Mouse (Mus musculus) T-helper 2 cell (primary cell): ENCODE results near the gene Lsmem1.
"Not testable (repeated sequence)": the region's sequence is repeated elsewhere in the genome, so short reads cannot be mapped to it uniquely, and the experiment has no call there.

Source experiments
- in situ Hi-C: fragments of 300-600 bp; cut with MboI, MseI; formaldehyde crosslinking; loops from one replicate; pipeline ENCODE4 v1.15.1; 2025; ENCODE audit warnings: high pct_unique_total_duplicates

Gene Lsmem1

DNA sequence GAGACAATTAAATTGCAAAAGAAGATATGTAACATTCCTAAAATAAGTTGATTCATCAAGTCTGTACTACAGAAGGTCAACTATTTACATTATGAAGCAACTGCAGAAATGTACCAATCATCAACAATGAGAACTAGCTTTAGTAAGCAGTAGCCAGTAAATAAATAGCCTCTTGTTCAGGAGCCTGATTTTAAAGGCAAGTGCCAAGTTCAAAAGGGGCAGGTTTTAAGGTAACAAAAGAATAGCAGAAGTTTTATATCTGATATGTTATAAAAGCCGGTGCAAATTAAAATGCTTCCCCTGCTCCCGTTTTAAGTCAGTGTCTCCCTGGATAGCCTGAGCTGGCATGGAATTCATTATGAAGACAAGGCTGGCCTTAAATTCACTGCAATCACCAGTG lies 18.5 kb upstream of the Lsmem1 start:
- in situ Hi-C loops: no loop called here

DNA sequence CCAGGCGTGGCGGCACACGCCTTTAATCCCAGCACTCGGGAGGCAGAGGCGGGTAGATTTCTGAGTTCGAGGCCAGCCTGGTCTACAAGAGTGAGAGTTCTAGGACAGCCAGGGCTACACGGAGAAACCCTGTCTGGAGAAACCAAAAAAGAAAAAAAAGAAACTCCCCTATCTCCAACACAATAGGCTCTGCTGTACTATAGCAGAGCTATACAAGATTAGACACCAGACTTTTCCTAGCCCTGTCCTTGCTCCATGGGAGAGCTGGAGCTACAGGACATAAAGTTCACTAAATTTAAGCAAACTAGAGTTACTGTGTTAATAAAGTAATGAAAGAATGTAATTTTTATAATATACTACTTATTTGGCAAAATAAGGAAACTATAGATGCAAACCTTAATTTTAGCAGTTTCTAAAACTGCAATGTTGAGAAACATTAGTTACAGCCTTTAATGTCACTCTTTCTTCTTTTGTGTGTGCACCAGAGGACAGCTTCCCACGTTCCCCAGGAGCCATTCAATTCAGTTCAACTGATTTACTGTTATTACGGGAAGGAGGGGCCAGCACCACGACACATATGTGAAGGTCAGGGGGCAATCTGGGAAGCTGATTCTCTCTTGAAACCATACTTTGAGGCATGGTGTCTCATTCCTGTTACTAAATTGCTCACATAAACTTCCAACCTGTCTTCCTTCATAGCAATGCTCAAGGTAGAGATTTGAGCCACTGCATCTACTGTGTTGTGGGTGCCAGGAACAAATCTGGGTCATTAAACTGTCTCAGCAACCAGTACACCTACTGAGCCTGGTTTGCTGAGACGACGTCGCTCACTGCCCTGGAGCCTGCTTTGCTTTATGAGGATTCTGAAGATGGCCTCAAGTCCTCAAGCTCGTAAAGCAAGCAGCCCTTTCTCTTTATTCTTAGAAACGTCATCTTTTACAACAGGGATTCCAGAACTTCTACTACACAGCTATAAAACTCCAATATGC lies 15.9 kb upstream of the Lsmem1 start:
- in situ Hi-C loops: no loop called here

DNA sequence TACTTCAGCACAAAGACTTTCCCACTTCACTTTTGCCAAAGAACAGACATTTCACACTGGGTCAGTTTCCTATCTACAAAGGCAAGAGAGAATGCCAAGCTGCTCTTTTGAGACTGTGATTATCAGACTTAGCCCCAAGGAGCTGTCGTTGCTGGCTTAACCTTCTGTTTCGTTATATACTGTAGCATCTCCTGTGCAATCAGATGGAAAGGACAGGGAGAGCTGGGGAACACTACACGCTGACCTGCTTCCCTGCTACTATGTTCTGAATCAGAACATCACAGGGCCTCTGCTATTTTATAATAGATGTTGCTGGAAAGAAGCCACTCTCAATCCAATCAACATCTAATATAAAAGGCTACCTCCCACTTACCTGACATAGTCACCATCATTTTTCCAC lies 9.8 kb upstream of the Lsmem1 start:
- in situ Hi-C loops: no loop called here

DNA sequence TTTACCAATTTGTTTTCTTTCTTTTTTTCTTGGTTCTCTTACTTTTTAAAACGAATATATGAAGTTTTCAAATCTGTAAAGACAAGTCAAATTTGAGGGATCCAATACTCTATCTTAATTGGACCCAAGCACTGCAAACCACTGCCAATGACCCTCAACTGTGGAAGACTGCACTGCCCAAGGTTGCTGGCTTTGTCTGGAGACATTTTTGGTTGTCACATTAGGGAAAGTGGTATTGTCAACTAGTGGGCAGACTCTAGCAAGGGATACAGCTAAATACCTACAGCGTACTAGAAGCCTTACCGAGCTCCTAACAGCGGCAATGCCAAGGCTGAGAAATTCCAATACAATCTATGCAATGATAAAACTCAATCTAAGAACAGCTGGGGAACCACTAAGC lies 8.6 kb upstream of the Lsmem1 start:
- in situ Hi-C loops: no loop called here

DNA sequence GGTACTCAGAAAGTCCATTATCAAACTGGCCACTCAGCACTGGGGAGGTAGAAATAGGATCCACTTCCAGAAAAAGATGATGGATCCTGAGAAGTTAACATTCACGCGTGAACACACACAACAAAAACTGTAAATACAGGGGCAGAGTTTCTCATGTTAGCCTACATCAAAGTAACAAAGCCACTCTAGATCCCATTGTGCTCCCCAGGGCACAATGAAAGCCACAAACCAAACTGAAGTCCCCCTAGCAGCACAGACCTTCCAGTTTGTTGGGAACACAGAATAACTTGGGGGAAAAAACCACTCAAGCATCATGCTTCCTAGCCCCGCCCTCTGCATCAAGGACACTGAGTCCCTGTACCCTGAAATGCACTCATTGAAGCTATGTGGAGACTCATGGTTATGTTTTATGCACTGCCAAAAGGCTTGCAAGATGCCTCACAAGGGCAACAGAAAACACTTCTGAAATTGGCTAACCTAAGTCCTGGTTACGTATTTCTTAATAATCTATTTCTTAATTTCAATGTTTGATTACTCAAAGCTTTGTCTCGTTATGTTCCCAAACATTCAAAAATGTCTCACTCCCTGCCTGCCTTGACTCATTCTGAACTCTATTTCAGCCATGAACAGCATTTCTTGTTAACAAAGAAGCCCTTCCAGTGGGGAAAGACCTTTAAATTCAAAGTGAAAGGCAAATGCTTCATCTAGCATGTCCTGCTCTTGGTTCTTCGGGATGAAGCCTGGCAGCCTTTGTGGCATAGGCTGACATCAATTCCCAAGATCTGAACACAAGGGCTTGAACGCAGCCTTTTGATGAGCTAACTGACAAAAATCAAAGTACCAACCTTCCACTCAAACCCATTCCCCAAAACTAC lies 3.1 kb upstream of the Lsmem1 start:
- in situ Hi-C loops: no loop called here

DNA sequence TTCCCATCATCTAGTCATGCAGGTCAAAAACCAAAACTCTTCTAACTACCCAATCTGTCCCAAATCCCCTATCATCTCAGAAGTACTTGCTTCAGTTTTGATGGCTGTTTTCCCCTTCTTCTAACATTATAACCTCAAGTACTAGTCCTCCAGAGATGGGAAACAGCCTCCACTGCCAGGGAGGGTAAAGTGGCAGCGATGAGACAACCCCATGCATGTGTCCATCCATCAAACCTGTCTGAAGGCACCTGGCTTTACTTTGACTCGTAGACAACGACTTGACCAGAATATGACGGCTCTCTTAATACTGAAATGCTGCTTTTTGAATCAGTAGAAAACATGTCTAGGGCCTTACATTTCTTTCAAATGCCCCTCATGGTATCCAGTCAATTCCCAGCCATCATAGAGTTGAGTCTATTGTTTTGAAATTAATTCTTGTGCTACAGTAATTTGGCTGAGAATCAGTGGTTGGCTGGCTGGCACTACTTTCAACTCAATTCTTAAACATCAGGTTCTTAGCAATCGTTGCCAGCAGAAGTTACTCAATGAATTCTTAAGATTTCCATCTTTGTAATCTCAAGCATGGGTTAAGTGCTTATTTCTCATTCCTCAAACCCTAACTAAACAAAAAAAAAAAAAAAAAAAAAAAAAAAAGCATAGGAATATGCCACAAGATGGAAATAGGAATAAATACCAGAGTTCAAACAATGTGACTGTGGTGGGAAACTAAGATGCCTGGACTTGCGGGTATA lies 1.4 kb upstream of the Lsmem1 start:
- in situ Hi-C loops: no loop called here

DNA sequence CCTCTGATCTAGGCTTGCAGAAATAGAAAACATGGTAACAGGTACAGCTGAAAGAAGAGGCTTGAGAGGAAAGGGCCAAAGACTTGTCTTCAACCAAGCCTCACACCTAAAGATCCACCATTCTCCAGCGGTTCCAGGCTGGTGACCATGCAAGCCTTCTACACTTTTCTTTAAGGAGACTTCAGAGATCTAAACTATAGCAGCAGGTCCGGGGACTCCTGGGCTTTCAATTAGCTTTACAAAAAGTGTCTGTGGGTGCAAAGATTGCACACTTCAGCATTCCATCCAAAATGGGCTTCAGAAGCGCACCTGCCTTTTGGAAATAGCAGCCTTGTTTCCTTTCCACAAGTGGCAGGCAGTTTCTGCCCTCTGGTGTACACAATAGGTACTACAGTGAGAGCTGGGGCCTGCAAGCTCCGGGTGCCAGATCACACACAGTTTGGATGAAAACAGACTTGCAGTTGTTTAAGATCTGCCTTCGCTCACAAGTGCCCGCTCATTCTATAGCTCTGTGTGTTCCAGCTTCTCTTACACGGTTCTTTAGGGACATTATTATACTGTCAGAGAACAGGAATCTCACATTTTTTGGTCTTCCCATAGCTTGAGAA lies 609 bp upstream of the Lsmem1 start:
- in situ Hi-C loops: no loop called here

DNA sequence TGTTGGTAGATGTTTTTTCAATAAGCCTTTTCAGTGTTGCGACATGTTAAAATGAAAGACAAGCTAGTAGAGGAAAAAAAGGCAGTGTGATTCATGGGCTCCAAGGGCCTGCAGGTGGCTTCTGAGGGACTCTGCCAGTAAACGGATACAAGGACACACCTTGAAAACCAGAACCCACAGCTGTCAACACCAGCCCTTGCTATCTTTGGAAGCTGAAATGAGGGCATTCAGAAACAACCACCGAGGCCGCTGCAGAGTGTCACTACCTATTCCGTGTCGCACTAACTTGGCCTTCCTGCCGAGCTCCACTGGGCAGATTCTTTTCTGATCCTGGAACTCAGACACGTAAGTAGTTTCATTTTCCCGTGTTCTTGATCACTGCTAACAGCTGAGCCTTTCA lies 863 bp downstream of the Lsmem1 start:
- in situ Hi-C loops: no loop called here

DNA sequence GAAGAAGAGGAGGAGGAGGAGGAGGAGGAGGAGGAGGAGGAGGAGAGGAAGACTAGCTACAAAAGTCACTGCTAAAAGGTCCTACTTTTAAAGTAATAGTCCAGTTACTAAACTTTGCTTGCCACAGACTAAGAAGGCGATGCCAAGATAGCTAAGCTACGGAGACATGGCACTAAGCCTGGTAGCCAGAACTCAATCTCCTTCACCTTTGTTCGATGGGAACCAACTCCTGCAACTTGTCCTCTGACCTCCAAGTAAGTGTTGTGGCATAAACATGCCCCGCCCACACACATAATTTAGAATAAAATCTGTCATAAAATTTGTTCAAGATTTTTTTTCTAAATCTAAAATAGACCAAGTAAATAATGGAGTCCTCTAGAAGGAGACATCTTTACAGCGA lies 1.3 kb downstream of the Lsmem1 start:
- in situ Hi-C loops: no loop called here

DNA sequence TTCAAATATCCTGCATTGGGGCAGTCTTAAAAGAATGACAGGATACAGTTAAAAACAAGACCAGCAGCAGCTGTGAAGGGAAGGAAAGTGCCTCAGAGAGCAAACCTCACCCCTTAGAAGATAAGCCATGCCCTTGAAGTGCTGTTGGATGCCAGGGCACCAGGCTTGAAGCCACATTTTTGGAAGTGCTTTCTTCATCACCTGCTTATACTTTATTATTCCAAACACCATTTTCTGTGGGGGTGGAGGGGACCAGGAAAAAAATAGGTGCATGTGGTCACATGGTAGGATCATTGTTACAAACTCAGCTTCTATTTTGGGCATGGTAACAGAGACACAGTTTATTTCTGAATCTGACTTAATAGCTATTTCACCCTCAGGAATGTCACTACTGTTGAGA lies 1.8 kb downstream of the Lsmem1 start:
- in situ Hi-C loops: no loop called here

DNA sequence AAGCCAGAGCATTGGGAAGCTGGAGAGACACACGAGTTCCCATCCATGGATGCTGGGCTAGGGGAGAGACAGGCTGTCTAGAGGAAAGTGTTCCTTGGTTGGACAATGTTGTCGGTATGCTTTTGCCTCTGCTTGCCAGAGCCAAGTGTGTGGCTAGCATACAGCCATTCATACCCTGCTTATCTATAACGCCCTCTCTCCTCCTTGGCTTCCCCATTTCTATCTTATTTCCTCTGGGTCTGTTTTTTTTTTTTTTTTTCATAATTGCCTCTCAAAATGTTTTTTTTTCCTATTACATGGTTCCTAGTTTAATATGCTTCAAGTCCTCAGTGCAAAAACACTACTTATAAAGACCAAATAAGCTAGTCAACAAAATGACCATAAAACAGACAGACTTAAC lies 13.8 kb downstream of the Lsmem1 start:
- in situ Hi-C loops: no loop called here

DNA sequence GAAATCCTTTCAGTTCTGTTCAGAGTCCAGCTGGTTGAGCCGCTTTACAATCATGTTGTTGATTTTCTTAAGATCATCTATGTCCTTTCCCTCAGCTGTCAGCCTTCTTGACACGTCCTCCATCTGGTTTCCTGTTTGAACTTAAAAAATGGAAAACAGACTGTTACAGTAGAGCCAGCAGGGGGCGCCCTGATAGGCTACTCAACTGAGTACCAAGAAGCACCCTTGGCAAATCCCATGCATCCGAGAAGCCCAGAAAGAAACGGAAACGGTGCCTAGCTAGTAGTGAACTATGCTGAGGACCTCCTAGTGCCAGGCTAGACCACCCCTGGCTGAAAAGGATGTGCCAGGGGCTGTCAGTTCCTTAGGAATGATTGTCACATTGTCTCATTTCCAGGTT lies 22.2 kb downstream of the Lsmem1 start:
- in situ Hi-C loops: no loop called here

DNA sequence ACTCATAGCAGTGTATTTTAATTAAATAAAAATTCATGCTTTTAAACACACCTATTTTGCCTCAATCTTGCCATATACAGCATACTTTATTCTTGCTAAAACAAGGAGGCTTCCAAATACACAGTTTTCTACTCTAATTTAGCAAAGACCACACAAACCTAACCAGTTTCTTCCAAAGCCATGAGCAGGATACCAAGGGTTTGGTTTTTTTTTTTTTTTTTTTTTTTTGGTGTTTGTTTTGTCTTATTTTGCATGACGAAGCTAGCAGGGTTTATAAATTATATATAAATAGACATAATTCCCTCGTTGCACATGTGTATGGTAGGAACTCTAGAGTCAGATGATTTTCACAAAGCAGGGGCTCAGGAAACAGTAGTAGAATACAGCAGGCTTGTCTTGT lies 23.1 kb downstream of the Lsmem1 start:
- in situ Hi-C loops: no loop called here

DNA sequence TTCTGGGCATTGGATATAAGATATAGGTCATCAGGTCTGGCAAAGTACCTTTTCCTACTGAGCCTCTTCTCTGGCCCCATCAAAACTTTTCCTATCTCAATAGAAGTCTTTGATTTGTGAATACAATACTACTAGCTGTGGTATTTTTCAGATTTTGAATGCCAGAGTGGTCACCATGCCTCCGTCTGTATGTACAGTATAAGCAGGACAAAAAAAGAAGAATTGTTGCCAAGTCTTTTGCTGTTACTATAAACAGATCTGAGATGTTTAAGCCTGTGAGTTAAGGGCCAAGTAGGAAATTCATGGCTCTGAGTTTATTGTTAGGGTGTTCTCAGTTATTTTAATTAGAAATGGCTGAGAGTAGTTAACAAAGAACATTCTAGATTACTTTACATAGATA lies 24.1 kb downstream of the Lsmem1 start:
- in situ Hi-C loops: not testable (repeated sequence)

DNA sequence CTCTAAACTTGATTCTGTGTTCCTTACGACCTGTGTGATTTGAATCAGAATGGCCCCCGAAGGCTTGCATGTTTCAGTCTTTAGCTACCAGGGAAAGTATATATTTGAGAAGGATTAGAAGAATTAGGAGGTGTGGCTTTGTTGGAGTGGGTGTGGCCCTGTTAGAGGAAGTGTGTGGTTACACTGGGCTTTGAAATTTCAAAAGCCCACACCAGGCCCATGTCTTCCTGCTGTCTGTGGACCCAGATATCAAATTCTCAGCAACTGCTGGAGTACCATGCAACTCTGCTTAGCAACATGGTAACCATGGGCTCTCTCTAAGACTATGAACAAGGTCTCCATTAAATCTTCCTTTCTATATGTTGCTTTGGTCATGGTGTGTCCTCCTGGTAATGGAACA lies 27.7 kb downstream of the Lsmem1 start:
- in situ Hi-C loops: no loop called here

DNA sequence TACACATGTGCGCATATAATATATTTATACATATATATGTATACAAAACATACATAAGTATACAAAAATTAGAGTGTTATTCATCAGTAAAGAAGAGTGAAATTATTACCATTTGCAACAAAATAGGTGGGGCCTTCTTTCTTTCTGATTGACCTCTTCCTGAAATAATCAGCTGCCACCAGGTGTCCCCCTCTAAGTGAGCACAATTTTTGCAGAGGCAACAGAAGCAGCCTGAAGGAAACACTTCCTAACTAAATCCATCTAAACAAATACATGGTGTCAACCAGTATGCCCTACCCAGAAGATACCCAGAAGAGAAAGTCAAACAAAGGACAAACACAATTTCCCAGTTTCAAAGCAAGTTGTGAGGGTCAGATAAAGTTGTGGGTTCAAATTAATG lies 29.6 kb downstream of the Lsmem1 start:
- in situ Hi-C loops: no loop called here

DNA sequence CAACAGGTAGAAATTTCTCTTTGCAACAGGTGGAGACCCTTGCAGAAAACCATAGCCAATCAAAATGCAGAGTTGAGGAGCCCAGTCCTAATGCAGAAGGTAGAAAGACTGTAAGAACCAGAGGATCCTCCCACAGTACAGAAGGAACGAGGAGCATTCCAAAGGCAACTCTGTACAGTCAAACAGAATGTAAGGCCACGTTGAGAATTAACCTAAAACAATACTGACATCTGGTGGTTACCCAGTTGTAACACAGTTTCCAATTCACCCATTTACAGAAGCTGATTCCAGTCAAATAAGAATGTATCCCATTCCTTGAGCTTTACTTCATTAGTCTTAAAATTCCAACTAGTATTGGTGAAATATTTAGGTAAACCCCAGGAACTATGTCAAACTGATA lies 34.7 kb downstream of the Lsmem1 start:
- in situ Hi-C loops: loop anchor here (5.0 kb wide), 1 partner anchor 87 kb away; no protein-coding TSS in a partner anchor

DNA sequence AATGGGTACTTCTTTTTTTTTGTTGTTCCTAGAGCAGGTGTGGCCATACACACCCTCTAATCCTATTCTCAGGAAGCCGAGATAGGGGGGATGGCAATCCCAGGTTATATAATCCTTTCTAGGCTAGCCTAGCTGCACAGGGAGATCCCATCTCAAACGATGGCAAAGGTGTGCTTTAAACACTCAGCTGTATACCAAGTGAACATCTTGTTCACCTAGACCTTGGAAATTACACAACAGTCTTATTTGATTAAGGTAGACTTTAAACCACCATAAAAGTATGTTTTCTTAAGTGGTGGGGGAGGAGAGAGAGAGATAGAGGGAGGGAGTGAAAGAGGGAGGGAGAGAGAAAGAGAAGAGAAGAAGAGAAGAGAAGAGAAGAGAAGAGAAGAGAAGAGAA lies 38.5 kb downstream of the Lsmem1 start:
- in situ Hi-C loops: loop anchor here (5.0 kb wide), 1 partner anchor 83 kb away; no protein-coding TSS in a partner anchor

DNA sequence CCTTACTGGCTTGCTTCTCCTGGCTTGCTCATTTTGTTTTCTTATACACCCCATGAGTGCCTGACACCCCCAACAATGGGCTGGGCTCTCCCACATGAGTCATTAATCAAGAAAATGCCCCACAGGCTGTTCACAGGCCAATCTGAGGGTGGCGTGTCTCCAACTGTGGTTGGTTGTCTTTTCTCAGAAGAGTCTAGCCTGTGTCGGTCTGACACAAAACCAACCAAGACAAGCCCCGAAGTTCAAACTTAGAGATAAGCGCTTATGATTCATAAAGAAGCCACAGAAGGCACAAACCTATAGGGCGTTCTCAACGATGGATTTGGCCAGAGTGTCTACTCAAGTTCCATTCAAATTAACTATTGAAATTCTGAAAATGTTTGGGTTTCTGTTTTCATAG lies 45.1 kb downstream of the Lsmem1 start:
- in situ Hi-C loops: loop anchor here (5.0 kb wide), 1 partner anchor 632 kb away; no protein-coding TSS in a partner anchor

DNA sequence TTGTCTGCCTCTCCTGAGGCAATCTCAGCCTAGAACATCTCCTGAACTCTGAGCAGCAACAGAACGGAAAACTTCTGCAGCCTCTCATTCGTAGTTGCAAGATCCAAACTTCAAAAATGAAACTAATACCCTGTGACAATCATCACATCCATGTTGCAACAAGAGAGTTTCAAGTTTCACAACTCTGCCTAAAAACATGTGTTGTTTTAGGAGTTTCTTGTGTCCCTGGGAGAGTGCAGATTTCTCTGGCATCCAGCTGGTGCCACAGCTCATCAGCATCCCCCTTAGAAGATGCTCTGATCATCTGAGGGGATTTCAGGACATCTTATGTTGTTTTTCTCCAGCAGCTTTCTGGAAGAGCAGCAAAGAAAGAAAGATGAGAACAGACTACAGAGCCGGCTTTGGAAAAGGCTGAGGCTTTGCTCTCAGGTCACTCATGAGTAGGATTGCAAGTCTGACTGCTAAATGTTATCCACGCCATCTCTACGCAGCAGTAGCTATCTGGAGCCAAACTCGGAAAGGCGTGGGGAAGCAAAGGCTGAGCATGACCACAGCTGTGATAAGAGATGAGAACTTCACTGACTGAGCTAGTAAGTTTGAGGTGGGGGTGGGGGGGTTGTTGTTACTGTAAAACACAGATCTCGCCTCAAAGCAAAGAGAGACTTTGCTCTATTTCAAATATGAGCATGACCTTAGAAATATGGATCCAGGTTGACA lies 46.8 kb downstream of the Lsmem1 start:
- in situ Hi-C loops: loop anchor here (5.0 kb wide), 1 partner anchor 630 kb away; no protein-coding TSS in a partner anchor

DNA sequence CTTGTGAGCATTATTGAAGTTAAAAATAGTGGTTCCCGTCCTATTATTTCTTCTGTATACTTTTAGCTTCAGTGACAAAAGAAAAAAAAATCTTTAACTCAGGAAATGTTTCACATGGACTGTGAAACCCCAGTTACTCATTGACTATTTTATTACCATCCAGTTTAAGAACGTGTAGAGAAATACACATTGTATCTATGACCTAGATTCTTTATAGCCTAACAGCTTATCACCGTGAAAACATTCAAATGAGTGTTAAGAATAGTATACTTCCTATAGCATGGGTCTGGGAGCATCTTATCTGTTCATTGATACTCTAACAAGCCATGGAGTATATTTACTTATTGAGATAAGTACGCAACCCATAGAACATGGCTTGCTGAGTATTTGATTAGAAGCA lies 52.0 kb downstream of the Lsmem1 start:
- in situ Hi-C loops: no loop called here
